Mouse (Mus musculus) cerebellum, postnatal 4 days (tissue): ENCODE results near the gene 4930524B15Rik.
"Not testable (repeated sequence)": the region's sequence is repeated elsewhere in the genome, so short reads cannot be mapped to it uniquely, and the experiment has no call there.

ENCODE experiments used
- DNase-seq, 2 experiments: peaks; one replicate each; pipeline ENCODE4 v3.0.0; 2022; ENCODE audit warnings: low spot score in 2 of 2, mixed read lengths in 1 of 2

4930524B15Rik gene

GRCm38 (mm10) chr11:31965256-31966134 is at the start of gene 4930524B15Rik:
4930524B15Rik (plus strand) TSS chr11:31965592.
- DNase-seq: peak in 1 of 2 experiments; percentile 14

GRCm38 (mm10) chr11:31917769-31918168 is 47.6 kb upstream of the 4930524B15Rik start:
- no peak for DNase-seq

- no peak for DNase-seq
Observed at GRCm38 (mm10) chr11:31930051-31930450, 35.3 kb upstream of the 4930524B15Rik start.

- DNase-seq: no peak
Observed at GRCm38 (mm10) chr11:31935652-31936051, 29.7 kb upstream of the 4930524B15Rik start.

GRCm38 (mm10) chr11:31936910-31937525 is 28.4 kb upstream of the 4930524B15Rik start:
- no peak for DNase-seq

GRCm38 (mm10) chr11:31940898-31941639 is 24.3 kb upstream of the 4930524B15Rik start:
- peak in 1 of 2 experiments; percentile 75 for DNase-seq

- DNase-seq: no peak
Observed at GRCm38 (mm10) chr11:31941640-31942638, 23.5 kb upstream of the 4930524B15Rik start.

GRCm38 (mm10) chr11:31945471-31945870 is 19.9 kb upstream of the 4930524B15Rik start:
- no peak for DNase-seq

- no peak for DNase-seq
Observed at GRCm38 (mm10) chr11:31948462-31949330, 16.7 kb upstream of the 4930524B15Rik start.

GRCm38 (mm10) chr11:31949331-31949785 is 16.0 kb upstream of the 4930524B15Rik start:
- DNase-seq: peak; percentile 47 to 82

- no peak for DNase-seq
Observed at GRCm38 (mm10) chr11:31960071-31960470, 5.3 kb upstream of the 4930524B15Rik start.

- no peak for DNase-seq
Observed at GRCm38 (mm10) chr11:31963993-31964392, 1.4 kb upstream of the 4930524B15Rik start.

GRCm38 (mm10) chr11:31974132-31974531 is 8.7 kb downstream of the 4930524B15Rik start:
- DNase-seq: no peak

GRCm38 (mm10) chr11:31974826-31975225 is 9.4 kb downstream of the 4930524B15Rik start:
- no peak for DNase-seq

GRCm38 (mm10) chr11:31975678-31976077 is 10.3 kb downstream of the 4930524B15Rik start:
- DNase-seq: no peak

GRCm38 (mm10) chr11:31976137-31976536 is 10.7 kb downstream of the 4930524B15Rik start:
- DNase-seq: no peak

- not testable (repeated sequence) for DNase-seq
Observed at GRCm38 (mm10) chr11:31980089-31980488, 14.7 kb downstream of the 4930524B15Rik start.

- no peak for DNase-seq
Observed at GRCm38 (mm10) chr11:31981830-31982229, 16.4 kb downstream of the 4930524B15Rik start.

GRCm38 (mm10) chr11:31982247-31982943 is 17.0 kb downstream of the 4930524B15Rik start:
- not testable (repeated sequence) for DNase-seq
